Mouse (Mus musculus) heart, postnatal 14 days (tissue): ENCODE measurements at regions not wholly inside any gene's neighbourhood (a gene's known extent, or its start where the extent isn't known, plus 50 kb on each side); places are given as distances from the start of the nearest gene placed in this dataset.

Experiments used
- DNase-seq, 2 experiments: peaks; one replicate each; pipeline ENCODE4 v3.0.0; 2021 to 2022
- intact Hi-C: fragments of 180-260 bp; cut with DNase I; formaldehyde crosslinking; loops from one replicate; pipeline ENCODE4 v1.15.1; 2025

GRCm38 (mm10) chr11:45174071-45174470 lies 557.0 kb downstream of the Ebf1 start:
- DNase-seq: no peak

DNA sequence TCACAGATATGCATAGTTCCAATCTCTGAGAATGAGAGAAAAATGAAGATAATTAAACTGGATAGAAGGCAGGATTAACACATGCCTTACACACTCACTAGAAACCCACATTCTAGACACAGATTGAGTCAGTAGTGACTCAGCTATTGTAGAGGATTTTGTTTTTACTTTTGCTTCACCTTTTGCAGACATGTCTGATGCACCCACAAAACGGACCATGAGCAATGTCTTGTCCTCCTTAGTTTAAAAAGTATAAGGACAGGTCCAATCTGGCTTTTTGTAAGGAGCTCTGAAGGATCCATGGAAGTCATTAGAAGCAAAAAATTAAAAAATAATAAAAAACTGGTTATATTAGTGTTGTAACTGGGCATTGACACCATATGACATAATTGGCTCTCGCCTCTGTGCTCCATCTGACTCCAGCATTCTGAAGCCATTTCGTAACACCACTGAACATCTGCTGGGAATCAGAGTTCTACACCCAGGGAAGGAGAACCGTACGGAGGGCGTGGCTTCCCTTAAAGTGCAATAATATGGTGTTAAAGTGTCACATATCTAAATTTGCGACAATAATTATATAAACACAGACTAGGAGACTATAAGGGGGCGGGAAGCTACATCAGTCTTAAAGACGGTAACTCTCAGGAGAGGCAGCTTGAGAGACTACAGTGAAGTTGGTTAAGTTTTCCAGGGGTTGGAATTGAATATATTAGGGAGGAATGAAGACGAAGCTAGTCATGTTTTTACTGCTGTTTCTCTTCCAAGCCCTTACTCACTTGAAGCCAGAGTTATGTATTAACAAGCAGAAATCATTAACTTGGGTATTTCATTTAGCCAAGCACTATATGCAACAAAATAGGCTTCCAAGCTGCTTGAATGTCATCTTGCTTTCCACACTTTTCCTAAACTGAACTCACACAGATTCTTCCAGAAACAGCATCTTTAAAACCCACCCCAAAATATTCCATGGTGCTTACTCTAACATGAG lies 558.0 kb downstream of the Ebf1 start:
- DNase-seq: peak; percentile 36 to 43
- intact Hi-C loops: no loop called here

More at GRCm38 (mm10) chr11:45174071-45174470, 557.0 kb downstream of the Ebf1 start:
- intact Hi-C loops: no loop called here

GRCm38 (mm10) chr11:45176971-45177370 lies 559.9 kb downstream of the Ebf1 start:
- intact Hi-C loops: no loop called here
- DNase-seq: no peak

- intact Hi-C loops: no loop called here
- DNase-seq: peak in 1 of 2 experiments; percentile 4
These were observed 560.9 kb downstream of the Ebf1 start for GRCm38 (mm10) chr11:45178036-45178435.

GRCm38 (mm10) chr11:45179019-45179418 lies 561.9 kb downstream of the Ebf1 start:
- intact Hi-C loops: no loop called here

DNA sequence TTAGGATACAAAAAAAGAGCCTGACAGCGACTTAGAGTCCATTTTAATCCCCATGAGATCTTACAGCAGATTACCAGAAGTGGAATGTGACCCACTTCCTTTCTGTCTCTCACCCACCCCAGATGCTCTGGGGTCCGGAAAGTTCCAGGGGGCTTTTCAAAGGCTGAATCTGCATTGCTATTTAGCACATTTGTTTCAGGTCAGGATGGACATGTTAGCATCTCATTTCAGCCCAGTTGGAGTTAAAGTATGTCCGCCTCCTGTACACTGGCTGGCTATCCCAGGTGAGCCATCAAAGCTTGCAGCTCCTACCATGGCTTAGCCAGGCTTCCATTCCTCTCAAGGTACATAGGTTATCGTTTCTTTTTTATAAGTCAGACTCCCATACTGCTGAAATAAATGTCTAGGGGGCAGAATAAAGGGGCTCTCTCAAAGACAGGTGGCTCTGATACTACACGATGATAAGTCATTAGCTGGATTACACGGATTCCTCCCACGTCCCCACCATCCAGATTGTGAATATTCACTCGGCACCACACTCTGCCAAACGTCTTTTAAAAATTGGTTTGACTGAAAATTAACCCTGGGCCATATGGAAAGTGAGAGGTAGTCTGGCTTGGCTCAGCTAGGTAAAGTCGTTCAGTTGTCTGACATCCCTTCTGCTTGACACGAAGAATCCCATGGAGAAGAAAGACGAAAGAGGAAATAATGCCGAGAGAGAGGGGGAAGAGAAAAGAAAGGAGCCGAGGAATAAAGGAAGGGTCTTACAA lies 573.7 kb downstream of the Ebf1 start:
- DNase-seq: no peak

More at GRCm38 (mm10) chr11:45179019-45179418, 561.9 kb downstream of the Ebf1 start:
- DNase-seq: no peak

DNA sequence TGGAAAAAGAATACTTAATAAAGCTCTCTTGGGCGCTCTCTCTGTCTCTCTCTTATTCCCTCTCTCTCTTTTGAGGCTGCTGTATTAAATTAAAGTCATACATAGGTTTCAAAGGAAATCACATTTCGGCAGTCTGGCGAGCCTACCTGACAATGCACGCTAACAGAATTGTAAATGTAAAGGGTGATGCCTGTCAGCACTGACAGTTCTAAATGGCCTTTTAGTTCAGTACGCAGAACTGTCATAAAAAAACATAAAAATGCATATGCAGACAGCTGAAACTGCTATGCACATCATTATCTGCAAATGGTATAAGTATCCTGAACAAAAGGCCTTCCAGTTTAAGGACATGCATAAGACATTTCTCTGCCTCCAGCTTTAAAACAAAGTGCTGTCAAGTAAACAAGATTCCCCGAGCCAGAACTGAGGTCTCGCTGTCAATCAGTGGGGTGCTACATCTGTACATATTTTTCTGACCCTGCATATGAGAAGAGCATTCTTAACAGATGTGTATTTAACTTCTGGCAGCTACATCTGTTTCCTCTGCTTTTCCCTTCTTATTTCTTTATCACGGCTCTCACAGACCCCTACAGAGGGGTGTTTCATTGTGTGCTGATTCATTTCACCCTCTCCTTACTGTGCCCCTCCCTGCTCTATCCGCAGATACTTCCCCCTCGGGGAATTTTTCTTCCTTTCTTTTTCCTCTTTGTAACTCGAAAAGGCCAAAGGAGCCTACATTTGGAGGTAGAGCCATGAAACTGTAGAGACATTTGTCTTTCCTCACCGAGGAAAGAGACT lies 574.5 kb downstream of the Ebf1 start:
- no peak for DNase-seq
- intact Hi-C loops: no loop called here

More for the DNA sequence above, 573.7 kb downstream of the Ebf1 start:
- intact Hi-C loops: no loop called here

DNA sequence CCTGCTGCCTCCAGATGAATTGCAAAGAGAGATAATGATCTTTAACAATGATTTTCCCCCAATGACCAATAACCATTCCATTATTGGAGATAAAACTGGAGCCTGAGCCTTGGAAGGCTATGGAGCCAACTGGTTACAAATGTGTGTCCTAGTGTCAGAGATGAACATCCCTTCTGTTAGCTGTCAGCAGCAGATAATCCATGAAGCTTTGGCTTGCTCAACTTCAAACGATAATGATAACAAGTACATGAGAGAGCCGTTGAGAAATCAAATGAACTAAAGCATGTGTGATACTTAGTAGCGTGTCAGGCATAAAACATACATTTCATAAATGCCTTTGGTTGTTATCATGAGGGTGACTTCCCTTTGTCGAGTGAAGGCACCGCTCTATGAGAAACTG lies 576.2 kb downstream of the Ebf1 start:
- intact Hi-C loops: no loop called here
- DNase-seq: no peak

- no peak for DNase-seq
- intact Hi-C loops: no loop called here
These were observed 582.4 kb downstream of the Ebf1 start for GRCm38 (mm10) chr11:45199520-45199919.

DNA sequence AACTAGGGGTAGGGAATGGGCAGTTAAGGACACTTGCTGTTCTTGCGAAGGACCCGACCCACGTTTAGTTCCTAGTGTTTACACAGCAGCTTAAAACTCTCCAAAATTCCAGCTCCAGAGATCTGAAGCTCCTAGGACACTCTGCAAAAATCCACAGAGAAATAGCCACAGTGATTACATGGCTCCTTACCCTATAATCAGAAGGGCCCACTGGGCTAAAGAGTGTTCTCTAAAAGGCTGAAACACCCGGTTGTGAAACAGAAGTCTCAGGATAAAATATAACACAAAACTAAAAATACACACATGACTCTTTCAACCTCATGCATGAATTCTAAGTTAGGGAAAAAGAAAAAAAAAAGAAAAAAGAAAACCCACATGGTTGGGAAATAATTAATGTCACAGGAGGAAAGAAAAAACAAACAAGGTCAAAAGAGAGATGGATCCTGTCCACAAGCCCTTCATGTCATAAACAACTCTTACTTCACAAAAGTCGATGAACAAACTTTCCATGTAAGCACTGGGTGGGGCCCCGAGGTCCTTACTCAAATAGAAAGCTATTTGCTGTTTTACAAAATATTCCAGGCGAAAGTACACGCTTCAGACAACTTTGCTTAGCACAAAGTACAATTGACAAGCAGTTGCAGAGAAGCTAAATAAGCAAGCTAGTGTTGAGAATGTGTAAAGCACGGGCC lies 583.7 kb downstream of the Ebf1 start:
- no peak for DNase-seq
- intact Hi-C loops: no loop called here

GRCm38 (mm10) chr11:45203446-45203845 lies 586.3 kb downstream of the Ebf1 start:
- intact Hi-C loops: no loop called here
- no peak for DNase-seq

DNA sequence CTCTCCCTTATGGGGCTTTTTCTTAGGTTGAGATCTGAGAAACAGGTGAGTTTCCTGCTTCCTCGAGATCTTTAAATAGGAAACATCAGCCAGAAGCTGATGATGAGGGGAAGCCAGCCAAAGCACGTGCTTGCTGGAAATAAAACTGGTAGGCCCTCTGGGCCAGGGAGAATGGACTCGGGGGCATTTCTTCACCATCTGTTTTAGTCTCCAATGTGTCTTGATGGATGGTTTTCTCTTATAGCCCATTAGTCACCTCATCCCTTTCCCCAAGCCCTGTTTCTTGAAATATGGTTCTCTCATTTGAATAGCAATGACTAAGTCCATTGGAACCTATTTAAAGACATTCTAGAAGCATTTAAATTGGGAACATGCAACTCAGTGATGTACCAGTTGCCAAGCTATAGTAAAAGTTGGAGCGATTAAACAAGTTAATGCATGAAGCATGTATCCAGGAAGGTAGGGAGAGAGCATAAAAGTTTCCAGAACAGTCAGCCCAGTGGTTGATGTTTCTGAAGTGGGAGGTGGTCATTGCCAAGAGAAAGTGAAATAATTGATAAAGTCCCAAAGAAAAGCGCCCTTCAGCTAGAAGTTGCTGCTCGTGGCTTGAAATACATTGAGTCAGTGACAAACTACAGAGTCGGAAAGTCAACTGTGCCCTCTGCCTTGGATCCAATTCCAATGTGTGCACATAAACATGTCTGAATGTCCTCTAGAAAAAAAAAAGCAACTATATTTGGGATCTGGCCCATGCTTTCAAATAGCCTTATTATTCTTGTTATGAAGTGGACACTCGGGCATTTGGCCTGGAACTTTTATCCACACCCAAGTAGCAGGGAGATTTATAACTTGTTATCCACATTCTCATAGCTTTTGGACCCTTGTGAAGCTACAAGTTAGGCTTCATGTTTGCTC lies 589.8 kb downstream of the Ebf1 start:
- intact Hi-C loops: no loop called here
- no peak for DNase-seq

DNA sequence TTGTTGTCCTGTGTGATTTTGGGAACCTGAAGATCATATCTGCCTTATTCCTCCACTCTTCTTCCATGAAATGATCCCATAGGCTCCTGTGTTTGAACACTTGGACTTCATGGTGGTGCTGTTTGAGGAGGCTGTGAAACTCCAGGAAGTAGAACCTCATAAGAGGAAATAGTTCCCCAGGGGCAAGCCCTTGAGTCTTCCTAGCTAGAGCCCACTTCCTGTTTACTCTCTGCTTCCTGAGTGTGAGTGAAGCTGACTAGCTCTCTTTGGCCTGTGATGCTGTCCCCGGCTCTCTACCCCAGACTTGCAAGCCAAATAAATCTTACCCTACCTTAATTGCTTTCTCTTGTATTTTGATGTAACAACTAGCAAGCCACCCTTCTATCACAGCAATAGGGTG lies 597.0 kb downstream of the Ebf1 start:
- DNase-seq: no peak
- intact Hi-C loops: no loop called here

- DNase-seq: no peak
- intact Hi-C loops: no loop called here
These were observed 599.9 kb downstream of the Ebf1 start for GRCm38 (mm10) chr11:45216942-45217474.

DNA sequence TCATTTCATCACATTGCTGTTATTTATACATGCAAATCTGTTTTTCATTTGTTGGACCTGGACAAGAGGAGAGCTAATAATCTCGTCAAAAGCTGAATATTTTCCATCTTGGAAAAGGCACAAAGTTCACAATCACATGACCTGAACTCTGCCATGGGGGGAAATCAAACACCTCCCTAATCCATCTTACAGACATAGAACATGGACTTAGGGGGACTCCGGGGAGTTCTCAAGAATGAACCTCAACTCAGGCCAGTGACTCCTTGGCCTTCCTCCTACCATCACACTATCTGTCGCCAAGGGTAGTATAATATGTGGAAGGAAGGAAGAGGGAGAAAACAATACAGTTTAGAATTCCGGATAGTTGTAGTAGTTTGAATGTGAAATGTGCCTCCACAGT lies 602.1 kb downstream of the Ebf1 start:
- intact Hi-C loops: no loop called here
- DNase-seq: no peak

GRCm38 (mm10) chr11:45222021-45222420 lies 604.9 kb downstream of the Ebf1 start:
- DNase-seq: no peak
- intact Hi-C loops: no loop called here

GRCm38 (mm10) chr11:45235476-45236412 lies 616.1 kb upstream of the Clint1 start:
- intact Hi-C loops: no loop called here
- DNase-seq: no peak

GRCm38 (mm10) chr11:45237056-45237455 lies 614.8 kb upstream of the Clint1 start:
- intact Hi-C loops: no loop called here
- no peak for DNase-seq
